Mouse (Mus musculus) CD4-positive, CD25-positive, alpha-beta regulatory T cell, adult 4 months (primary cell): ENCODE measurements around the gene Ap2a2. TPM values are rescaled to one million over a fixed set of nuclear protein-coding genes. Genes with fewer than 3 reads are reported as not detected.
"Not testable (repeated sequence)": the region's sequence is repeated elsewhere in the genome, so short reads cannot be mapped to it uniquely, and the experiment has no call there.

ENCODE experiments used
- ATAC-seq: one replicate; pipeline ENCODE4 v1.8.0; 2017
- polyA plus RNA-seq, 2 experiments: library from polyadenylated mRNA; unstranded; fragments of 100-300 nt; shearing (Covaris generic); gene quantifications; one replicate each; pipeline ENCODE4 v1.2.1; 2017

The Ap2a2 gene
- polyA plus RNA-seq, 2 experiments from 2014 or later: 16.6 to 17.1 TPM

- not testable (repeated sequence) for ATAC-seq
Measured at GRCm38 (mm10) chr7:141669097-141669496, 107.1 kb downstream of the Ap2a2 start.

- peak; percentile 47 for ATAC-seq
Measured at GRCm38 (mm10) chr7:141670999-141671398, 109.0 kb downstream of the Ap2a2 start.

DNA sequence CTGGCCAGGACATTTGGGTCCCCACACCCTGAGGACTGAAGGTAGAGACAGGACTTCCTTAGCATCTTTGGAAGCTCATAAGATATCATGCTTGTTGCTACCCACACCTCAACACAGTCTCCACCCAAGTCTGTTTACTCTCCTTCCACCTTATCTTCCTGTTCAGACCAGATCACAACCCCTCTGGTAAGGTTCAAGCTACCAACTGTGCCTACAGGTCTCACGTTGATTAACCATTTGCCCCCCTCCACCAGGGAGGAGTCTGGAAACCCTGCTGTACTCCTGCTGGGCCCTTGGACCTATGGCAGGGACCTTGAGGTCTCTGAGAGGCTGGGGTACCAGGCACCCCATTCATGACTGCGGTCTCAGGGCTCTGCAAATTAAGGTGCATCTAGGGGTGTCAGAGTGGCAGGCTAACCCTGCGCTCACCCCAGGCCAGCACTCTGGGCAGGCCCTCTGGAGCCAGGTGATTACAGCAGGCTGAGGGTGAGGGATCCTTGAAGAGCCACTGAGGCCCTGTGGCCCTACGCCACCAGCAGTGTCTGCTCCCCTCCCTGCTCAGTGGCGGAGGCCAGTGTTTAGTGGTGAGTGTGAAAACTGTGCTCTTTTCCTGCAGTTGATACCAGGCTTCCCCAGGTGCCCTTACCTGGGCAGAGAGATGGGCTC, 109.8 kb downstream of the Ap2a2 start:
- ATAC-seq: no peak

DNA sequence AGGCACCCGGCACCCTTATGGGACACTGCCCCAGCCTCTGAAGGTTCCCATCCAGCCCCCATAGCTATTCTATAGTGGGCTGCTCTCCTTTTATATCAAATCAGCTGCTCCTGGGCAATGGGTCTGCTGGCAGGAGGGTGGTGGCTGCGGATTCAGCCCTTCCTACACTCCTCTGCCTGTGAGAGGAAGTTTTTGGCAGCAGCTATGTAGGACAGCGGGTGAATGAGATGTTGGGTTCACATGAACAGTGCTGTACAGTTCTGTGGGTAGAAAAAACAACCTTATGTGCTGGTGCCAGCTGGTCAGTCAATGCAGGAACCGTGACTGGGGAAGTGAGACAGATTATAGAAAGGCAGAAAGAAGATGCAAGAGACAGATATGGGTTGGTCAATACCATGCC, 116.9 kb downstream of the Ap2a2 start:
- ATAC-seq: no peak

Other genes starting within 250 kb of the Ap2a2 start
- gene Deaf1, start 234.5 kb upstream of the Ap2a2 start, polyA plus RNA-seq: 10 to 100 TPM; 24.5 to 29.1 TPM
- gene Tmem80, start 234.4 kb upstream of the Ap2a2 start, polyA plus RNA-seq: 10 to 100 TPM; 28.5 to 52.5 TPM
- not detected for gene Eps8l2, start 223.3 kb upstream of the Ap2a2 start, polyA plus RNA-seq
- 100 to 1,000 TPM; 309 to 337 TPM for gene Taldo1, start 170.0 kb upstream of the Ap2a2 start, polyA plus RNA-seq
- 100 to 1,000 TPM; 106 to 109 TPM for gene Gatd1, start 148.0 kb upstream of the Ap2a2 start, polyA plus RNA-seq
- not detected for gene Cend1, start 132.7 kb upstream of the Ap2a2 start, polyA plus RNA-seq
- 10 to 100 TPM; 41.4 to 60.0 TPM for gene Slc25a22, start 124.3 kb upstream of the Ap2a2 start, polyA plus RNA-seq
- gene Pidd1, start 118.1 kb upstream of the Ap2a2 start, polyA plus RNA-seq: 10 to 100 TPM in 1 of 2 experiments, 1 to 10 TPM in 1; 7.1 to 22.1 TPM
- 1,000 to 10,000 TPM; 2,718 to 3,399 TPM for gene Rplp2, start 114.8 kb upstream of the Ap2a2 start, polyA plus RNA-seq
- 10 to 100 TPM; 66.1 to 92.2 TPM for gene Pnpla2, start 107.0 kb upstream of the Ap2a2 start, polyA plus RNA-seq
- gene Cracr2b, start 101.1 kb upstream of the Ap2a2 start, polyA plus RNA-seq: not detected
- 10 to 100 TPM in 1 of 2 experiments, 1 to 10 TPM in 1; 7.8 to 12.0 TPM for gene Cd151, start 94.8 kb upstream of the Ap2a2 start, polyA plus RNA-seq
- gene Polr2l, start 87.0 kb upstream of the Ap2a2 start, polyA plus RNA-seq: 10 to 100 TPM; 19.4 to 20.8 TPM
- gene Tspan4, start 86.9 kb upstream of the Ap2a2 start, polyA plus RNA-seq: 1 to 10 TPM; 1.3 to 1.5 TPM
- 10 to 100 TPM; 21.9 to 23.4 TPM for gene Chid1, start 22.3 kb upstream of the Ap2a2 start, polyA plus RNA-seq
- gene Muc6, start 93.1 kb downstream of the Ap2a2 start, polyA plus RNA-seq: under 1 TPM; 0.28 to 0.37 TPM
- gene Muc2, start 128.2 kb downstream of the Ap2a2 start, polyA plus RNA-seq: not detected
- gene Muc5ac, start 226.8 kb downstream of the Ap2a2 start, polyA plus RNA-seq: under 1 TPM in 1 of 2 experiments, not detected in 1; 0.03 TPM